Mouse (Mus musculus): ENCODE data around the gene Gm9821. TPM values are rescaled to one million over a fixed set of nuclear protein-coding genes. Genes with fewer than 3 reads are reported as not detected.
A peak's percentile ranks its signal among the peaks of the same experiment; 100 is the strongest.

Gene Gm9821
- polyA plus RNA-seq, 1 experiment from 2014 or later: 0.49 TPM

- H3K27ac ChIP-seq (ENCODE audit: low read depth, low read length): peak overlapping the region; percentile 71
- no peaks in the 10 kb centered on the region for H3K9me3 ChIP-seq (ENCODE audit: control insufficient read depth, low read length)
- no peak overlapping the region for H3K9ac ChIP-seq (ENCODE audit: low read depth, low read length)
- no peak overlapping the region for H3K4me3 ChIP-seq (ENCODE audit: low read length)
- peaks cover 25% of the 10 kb centered on the region for H3K4me1 ChIP-seq (ENCODE audit: control insufficient read depth, insufficient read depth, low read length)
- peak; percentile 34; the same call in 1 of the 2 replicates for ATAC-seq (ENCODE audit: low FRiP score, low TSS enrichment)
- no peaks in the 10 kb centered on the region for H3K36me3 ChIP-seq (ENCODE audit: control insufficient read depth, insufficient read depth, low read length)
- 22% methylated on average over 21 of the region's 21 CpGs for WGBS
- peaks cover 28% of the 10 kb centered on the region for H3K27me3 ChIP-seq (ENCODE audit: control insufficient read depth, insufficient read depth, low read length)
- 0 out of 2 replicates have a peak overlapping the region, but pooled peaks have one; percentile 25 for H3K4me2 ChIP-seq (replicated peaks; ENCODE audit: low read depth, low read length)
Measured at GRCm38 (mm10) chr2:91971231-91972097, 26.0 kb downstream of the Gm9821 start.

DNA sequence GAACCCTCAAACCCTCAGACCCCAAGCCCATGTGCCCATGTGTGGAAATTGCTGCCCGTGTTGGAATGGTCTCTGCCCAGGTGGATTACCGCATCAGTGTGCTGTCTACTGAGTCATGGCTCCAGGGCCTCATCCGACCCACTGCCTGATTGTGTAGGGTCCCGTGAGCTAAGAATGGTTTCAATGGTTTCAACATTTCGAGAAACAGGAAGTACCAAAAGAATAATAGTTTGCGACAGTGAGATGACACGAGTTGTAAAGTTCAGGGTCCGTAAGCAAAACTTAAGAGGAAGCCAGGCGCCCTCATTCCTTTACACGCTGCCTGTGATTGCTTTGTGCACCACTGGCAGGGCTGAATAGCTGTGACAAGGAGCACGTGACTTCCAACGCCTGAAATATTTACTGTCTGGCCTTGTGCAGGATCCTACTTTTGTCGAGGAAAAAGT lies 26.6 kb downstream of the Gm9821 start:
- H3K27ac ChIP-seq (ENCODE audit: low read depth, low read length): peak overlapping the region; percentile 71

DNA sequence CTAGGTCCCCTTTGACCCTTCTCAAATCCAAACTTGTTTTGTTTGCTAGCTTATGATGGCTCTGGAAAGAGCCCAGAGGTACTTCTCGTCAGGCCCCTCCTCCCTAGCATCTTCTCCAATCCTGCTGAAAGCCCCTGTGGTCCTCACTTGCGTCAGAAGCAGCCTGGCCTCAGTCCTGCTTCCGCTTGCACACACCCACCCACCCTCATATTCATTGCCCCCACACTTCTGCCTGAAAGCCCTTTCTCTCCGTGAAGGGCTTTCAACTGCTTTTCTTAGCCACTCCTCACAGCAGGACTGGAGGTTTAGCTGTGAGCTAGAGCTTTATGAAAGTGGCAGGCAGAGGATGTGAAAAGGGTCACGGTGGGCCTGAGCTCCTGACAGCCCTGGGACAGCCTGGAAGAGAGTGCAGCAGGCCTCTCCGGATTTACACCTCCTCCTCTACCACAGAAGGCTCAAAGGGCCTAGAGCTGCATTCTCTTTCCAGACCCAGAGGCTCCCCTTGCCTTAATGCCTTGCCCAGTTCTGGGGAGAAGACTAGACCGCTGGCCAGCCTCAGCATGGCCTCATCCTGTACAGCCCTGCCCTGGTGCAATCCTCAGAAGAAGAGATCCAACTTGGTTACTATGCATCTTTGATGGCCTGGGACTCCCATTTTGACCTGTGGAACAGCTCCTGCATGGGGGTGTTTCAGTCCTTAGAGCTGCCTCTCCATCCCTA lies 28.1 kb downstream of the Gm9821 start:
- Histone ChIP-seq H3K27ac (ENCODE audit: low read depth, low read length) (no peak overlapping the region), H3K4me1 (ENCODE audit: control insufficient read depth, insufficient read depth, low read length) (peaks cover 34% of the 10 kb centered on the region), H3K36me3 (ENCODE audit: control insufficient read depth, insufficient read depth, low read length) (no peaks in the 10 kb centered on the region), H3K4me3 (ENCODE audit: low read length) (no peak overlapping the region), H3K9me3 (ENCODE audit: control insufficient read depth, low read length) (no peaks in the 10 kb centered on the region), H3K27me3 (ENCODE audit: control insufficient read depth, insufficient read depth, low read length) (peaks cover 36% of the 10 kb centered on the region), H3K4me2 (replicated peaks; ENCODE audit: low read depth, low read length) (no peak overlapping the region), H3K9ac (ENCODE audit: low read depth, low read length) (no peak overlapping the region)
- 48% methylated on average over 7 of the region's 7 CpGs for WGBS
- no peak for ATAC-seq (ENCODE audit: low FRiP score, low TSS enrichment)

More for the DNA sequence above, 26.6 kb downstream of the Gm9821 start:
- peaks cover 35% of the 10 kb centered on the region for H3K27me3 ChIP-seq (ENCODE audit: control insufficient read depth, insufficient read depth, low read length)
- H3K36me3 ChIP-seq (ENCODE audit: control insufficient read depth, insufficient read depth, low read length): no peaks in the 10 kb centered on the region
- H3K9ac ChIP-seq (ENCODE audit: low read depth, low read length): no peak overlapping the region
- WGBS: 24% methylated on average over 13 of the region's 13 CpGs
- peak overlapping the region; percentile 3; the same call in 1 of the 2 replicates for H3K4me2 ChIP-seq (replicated peaks; ENCODE audit: low read depth, low read length)
- no peak overlapping the region for H3K4me3 ChIP-seq (ENCODE audit: low read length)
- H3K9me3 ChIP-seq (ENCODE audit: control insufficient read depth, low read length): no peaks in the 10 kb centered on the region
- H3K4me1 ChIP-seq (ENCODE audit: control insufficient read depth, insufficient read depth, low read length): peaks cover 25% of the 10 kb centered on the region
- no peak for ATAC-seq (ENCODE audit: low FRiP score, low TSS enrichment)

GRCm38 (mm10) chr2:91975581-91976541 lies 30.4 kb downstream of the Gm9821 start, which contains the start of gene Dgkz:
Gene Dgkz (minus strand): TSS chr2:91975864.
- WGBS: 2% methylated on average over 70 of the region's 79 CpGs
- peak within 1 kb of the TSS; percentile 69 for H3K4me2 ChIP-seq (replicated peaks; ENCODE audit: low read depth, low read length)
- H3K27me3 ChIP-seq (ENCODE audit: control insufficient read depth, insufficient read depth, low read length): peaks cover 36% of the 10 kb centered on the region
- peak within 1 kb of the TSS; percentile 40 for H3K4me3 ChIP-seq (ENCODE audit: low read length)
- H3K9me3 ChIP-seq (ENCODE audit: control insufficient read depth, low read length): no peaks in the 10 kb centered on the region
- H3K27ac ChIP-seq (ENCODE audit: low read depth, low read length): no peak within 1 kb of the TSS
- ATAC-seq (ENCODE audit: low FRiP score, low TSS enrichment): peak; percentile 47
- peak within 1 kb of the TSS; percentile 44 for H3K9ac ChIP-seq (ENCODE audit: low read depth, low read length)
- no peaks in the 10 kb centered on the region for H3K36me3 ChIP-seq (ENCODE audit: control insufficient read depth, insufficient read depth, low read length)
- H3K4me1 ChIP-seq (ENCODE audit: control insufficient read depth, insufficient read depth, low read length): peaks cover 38% of the 10 kb centered on the region

GRCm38 (mm10) chr2:91977960-91978359 lies 32.5 kb downstream of the Gm9821 start:
- H3K27me3 ChIP-seq (ENCODE audit: control insufficient read depth, insufficient read depth, low read length): peaks cover 36% of the 10 kb centered on the region
- 80% methylated on average over 4 of the region's 4 CpGs for WGBS
- no peaks in the 10 kb centered on the region for H3K9me3 ChIP-seq (ENCODE audit: control insufficient read depth, low read length)
- ATAC-seq (ENCODE audit: low FRiP score, low TSS enrichment): no peak
- H3K36me3 ChIP-seq (ENCODE audit: control insufficient read depth, insufficient read depth, low read length): no peaks in the 10 kb centered on the region
- no peak overlapping the region for H3K4me3 ChIP-seq (ENCODE audit: low read length)
- no peak overlapping the region for H3K27ac ChIP-seq (ENCODE audit: low read depth, low read length)
- H3K4me1 ChIP-seq (ENCODE audit: control insufficient read depth, insufficient read depth, low read length): peaks cover 24% of the 10 kb centered on the region
- H3K9ac ChIP-seq (ENCODE audit: low read depth, low read length): no peak overlapping the region
- H3K4me2 ChIP-seq (replicated peaks; ENCODE audit: low read depth, low read length): no peak overlapping the region

DNA sequence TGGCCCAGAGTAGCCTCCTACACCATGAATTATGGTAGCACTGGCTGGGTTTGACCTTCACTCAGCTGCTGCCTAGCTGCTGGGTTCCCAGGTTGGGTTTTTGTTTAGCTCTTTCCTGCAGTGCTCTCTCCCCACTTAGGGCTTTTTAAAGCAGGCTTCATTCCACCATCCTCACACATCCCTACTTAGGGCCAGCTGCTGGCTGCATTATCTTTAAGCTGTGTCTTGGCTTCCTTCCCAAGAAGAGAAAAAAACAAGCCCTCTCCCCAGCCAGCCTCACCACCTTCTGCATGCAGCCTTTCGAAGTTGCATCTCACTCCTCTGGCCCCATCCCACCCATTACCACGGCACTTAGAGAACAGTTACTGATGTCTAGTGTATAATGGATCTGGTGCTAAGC lies 33.0 kb downstream of the Gm9821 start:
- Histone ChIP-seq H3K36me3 (ENCODE audit: control insufficient read depth, insufficient read depth, low read length) (no peaks in the 10 kb centered on the region), H3K4me1 (ENCODE audit: control insufficient read depth, insufficient read depth, low read length) (peaks cover 21% of the 10 kb centered on the region), H3K27ac (ENCODE audit: low read depth, low read length) (no peak overlapping the region), H3K4me3 (ENCODE audit: low read length) (no peak overlapping the region), H3K27me3 (ENCODE audit: control insufficient read depth, insufficient read depth, low read length) (peaks cover 36% of the 10 kb centered on the region), H3K4me2 (replicated peaks; ENCODE audit: low read depth, low read length) (no peak overlapping the region), H3K9ac (ENCODE audit: low read depth, low read length) (no peak overlapping the region), H3K9me3 (ENCODE audit: control insufficient read depth, low read length) (no peaks in the 10 kb centered on the region)
- WGBS: 14% methylated on average over 2 of the region's 2 CpGs
- ATAC-seq (ENCODE audit: low FRiP score, low TSS enrichment): no peak

DNA sequence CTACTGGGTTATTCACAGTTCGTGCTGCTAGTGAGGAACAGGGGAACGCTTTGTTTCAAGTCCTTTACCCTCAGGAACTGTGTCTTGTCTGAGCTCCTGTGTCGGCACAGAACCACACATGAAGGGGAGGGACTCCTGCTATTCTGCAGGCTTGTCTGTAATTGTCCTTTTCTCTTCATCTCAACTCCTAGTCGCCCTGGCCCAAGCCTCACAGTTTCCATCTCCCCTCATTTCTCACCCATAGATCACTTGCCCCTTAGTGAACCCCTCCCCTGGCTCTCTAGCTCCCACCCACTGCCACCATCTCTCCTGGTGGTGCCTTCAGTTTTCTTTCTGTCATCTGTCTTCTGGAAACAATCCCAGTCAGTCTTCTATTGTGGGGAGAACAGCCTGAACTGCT lies 34.7 kb downstream of the Gm9821 start:
- Histone ChIP-seq H3K4me2 (replicated peaks; ENCODE audit: low read depth, low read length) (no peak overlapping the region), H3K9ac (ENCODE audit: low read depth, low read length) (no peak overlapping the region), H3K9me3 (ENCODE audit: control insufficient read depth, low read length) (no peaks in the 10 kb centered on the region), H3K4me3 (ENCODE audit: low read length) (no peak overlapping the region), H3K4me1 (ENCODE audit: control insufficient read depth, insufficient read depth, low read length) (peaks cover 32% of the 10 kb centered on the region), H3K27ac (ENCODE audit: low read depth, low read length) (no peak overlapping the region), H3K36me3 (ENCODE audit: control insufficient read depth, insufficient read depth, low read length) (no peaks in the 10 kb centered on the region), H3K27me3 (ENCODE audit: control insufficient read depth, insufficient read depth, low read length) (peaks cover 21% of the 10 kb centered on the region)
- WGBS: 30% methylated on average over 4 of the region's 4 CpGs
- ATAC-seq (ENCODE audit: low FRiP score, low TSS enrichment): no peak

DNA sequence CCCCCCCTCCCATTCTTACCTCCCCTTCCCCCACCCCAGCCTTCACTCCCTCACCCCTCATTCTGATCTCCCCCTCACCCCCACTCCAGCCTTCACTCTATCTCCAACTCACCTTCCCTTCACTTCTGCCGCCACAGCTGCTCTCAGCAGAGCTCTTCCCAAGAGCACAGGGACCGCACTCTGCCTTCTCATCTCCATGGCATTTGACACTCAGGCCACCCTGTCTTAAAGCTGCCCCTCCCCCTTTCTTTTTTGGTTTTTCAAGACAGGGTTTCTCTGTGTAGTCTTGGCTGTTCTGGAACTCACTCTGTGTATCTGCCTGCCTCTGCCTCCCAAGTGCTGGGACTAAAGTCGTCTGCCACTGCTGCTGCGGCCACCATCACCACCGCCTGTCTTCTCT lies 35.3 kb downstream of the Gm9821 start:
- no peak for ATAC-seq (ENCODE audit: low FRiP score, low TSS enrichment)
- Histone ChIP-seq H3K4me2 (replicated peaks; ENCODE audit: low read depth, low read length) (no peak overlapping the region), H3K4me1 (ENCODE audit: control insufficient read depth, insufficient read depth, low read length) (peaks cover 31% of the 10 kb centered on the region), H3K36me3 (ENCODE audit: control insufficient read depth, insufficient read depth, low read length) (no peaks in the 10 kb centered on the region), H3K27me3 (ENCODE audit: control insufficient read depth, insufficient read depth, low read length) (peaks cover 15% of the 10 kb centered on the region), H3K9ac (ENCODE audit: low read depth, low read length) (no peak overlapping the region), H3K27ac (ENCODE audit: low read depth, low read length) (no peak overlapping the region), H3K4me3 (ENCODE audit: low read length) (no peak overlapping the region), H3K9me3 (ENCODE audit: control insufficient read depth, low read length) (no peaks in the 10 kb centered on the region)
- WGBS: 54% methylated on average over 5 of the region's 5 CpGs

Measured in kidney, embryonic 14.5 days (tissue).